Mouse (Mus musculus): Measurements from ENCODE around the gene Lmo4.

The Lmo4 gene

GRCm38 (mm10) chr3:144151001-144151400 lies 54.0 kb downstream of the Lmo4 start:
- no peak for DNase-seq (ENCODE audit: low read depth, low spot score)

DNA sequence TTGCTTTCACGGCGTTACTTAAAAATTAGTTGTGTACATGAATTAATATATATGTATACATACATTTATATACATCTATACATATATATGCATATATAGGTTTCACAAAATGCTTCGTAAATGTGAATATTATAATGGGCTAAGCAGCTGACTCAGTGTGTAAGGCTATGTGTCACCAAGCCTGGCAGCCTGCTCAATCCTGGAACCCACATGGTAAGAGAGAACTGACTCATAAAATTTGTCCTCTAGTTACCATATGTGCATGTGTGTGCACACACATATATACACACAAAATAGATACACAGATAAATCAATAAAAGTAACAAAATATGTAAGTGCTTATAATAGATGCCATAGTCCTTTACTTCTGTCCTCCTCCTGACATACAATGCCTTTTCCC lies 56.8 kb downstream of the Lmo4 start:
- DNase-seq (ENCODE audit: low read depth, low spot score): no peak

- DNase-seq (ENCODE audit: low read depth, low spot score): no peak
These were observed 57.8 kb downstream of the Lmo4 start for GRCm38 (mm10) chr3:144147244-144147643.

- no peak for DNase-seq (ENCODE audit: low read depth, low spot score)
These were observed 61.0 kb downstream of the Lmo4 start for GRCm38 (mm10) chr3:144144066-144144465.

GRCm38 (mm10) chr3:144142939-144143338 lies 62.1 kb downstream of the Lmo4 start:
- DNase-seq (ENCODE audit: low read depth, low spot score): no peak

DNA sequence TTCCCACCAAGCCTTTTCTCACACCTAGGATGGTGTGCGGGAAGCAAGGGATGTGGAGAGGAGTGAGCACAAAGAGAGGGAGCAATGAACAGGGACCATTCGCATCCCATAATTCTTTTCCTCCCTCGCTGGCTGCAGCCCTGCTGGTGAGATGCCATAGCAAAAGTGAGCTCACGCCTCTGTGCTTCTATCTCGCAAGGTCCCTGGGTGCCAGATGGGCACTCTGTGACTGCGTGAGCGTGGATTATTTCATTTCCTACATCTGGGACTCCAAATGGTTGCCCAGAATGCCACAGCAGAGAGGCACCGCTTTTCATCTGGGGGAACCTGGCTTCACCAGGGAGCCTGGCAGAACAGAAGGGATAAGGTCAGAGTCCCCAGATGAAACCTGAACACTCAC lies 63.2 kb downstream of the Lmo4 start:
- no peak for DNase-seq (ENCODE audit: low read depth, low spot score)

- no peak for DNase-seq (ENCODE audit: low read depth, low spot score)
These were observed 64.2 kb downstream of the Lmo4 start for GRCm38 (mm10) chr3:144140816-144141215.

- DNase-seq (ENCODE audit: low read depth, low spot score): no peak
These were observed 66.4 kb downstream of the Lmo4 start for GRCm38 (mm10) chr3:144138659-144139058.

All from embryo, embryonic 11.5 days (tissue).